Mouse (Mus musculus): Measurements from ENCODE around the gene Amy1. TPM values are rescaled to one million over a fixed set of nuclear protein-coding genes. Genes with fewer than 3 reads are reported as not detected.
"Not testable (repeated sequence)": the region's sequence is repeated elsewhere in the genome, so short reads cannot be mapped to it uniquely, and the experiment has no call there.

Gene Amy1
- polyA plus RNA-seq, 1 experiment from 2014 or later, result 4.0 TPM

- no peak overlapping the region for H3K27ac ChIP-seq (ENCODE audit: low read depth, low read length)
- no peak overlapping the region for H3K9ac ChIP-seq (ENCODE audit: low read length)
- no peaks in the 10 kb centered on the region for H3K36me3 ChIP-seq (ENCODE audit: control insufficient read depth, insufficient read depth, low read length)
- 75% methylated on average over 4 of the region's 4 CpGs for WGBS
- ATAC-seq (ENCODE audit: low FRiP score) (no peak), DNase-seq (ENCODE audit: low spot score, missing footprints) (no peak)
- no peaks in the 10 kb centered on the region for H3K27me3 ChIP-seq (ENCODE audit: control insufficient read depth, insufficient read depth, low read length)
- H3K9me3 ChIP-seq (ENCODE audit: control insufficient read depth, low read length), result no peaks in the 10 kb centered on the region
- H3K4me3 ChIP-seq (ENCODE audit: low read depth, low read length), result no peak overlapping the region
- no peaks in the 10 kb centered on the region for H3K4me1 ChIP-seq (ENCODE audit: control insufficient read depth, insufficient read depth, low read length)
- no peak overlapping the region for H3K4me2 ChIP-seq
These were observed 31.9 kb downstream of the Amy1 start for GRCm38 (mm10) chr3:113574578-113574977.

DNA sequence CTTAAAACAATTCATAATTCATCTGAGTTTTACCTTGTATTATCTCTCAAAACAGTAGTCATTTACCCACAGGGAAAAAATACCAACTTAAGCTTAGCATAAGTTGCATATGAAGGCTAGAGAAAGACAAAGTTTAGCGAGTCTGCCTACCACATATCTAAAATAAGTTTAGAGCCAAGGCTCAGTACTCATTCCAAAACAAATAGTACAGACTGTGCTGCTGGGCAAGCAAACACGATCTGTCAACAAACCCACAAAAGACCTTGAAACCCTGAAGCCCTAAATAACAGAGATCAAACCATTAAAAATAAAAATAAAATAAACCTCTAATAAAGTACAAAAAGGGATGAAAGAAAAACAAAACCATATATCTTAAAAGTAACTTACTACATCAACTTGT is 32.4 kb downstream of the Amy1 start:
- Histone ChIP-seq H3K9ac (ENCODE audit: low read length) (no peak overlapping the region), H3K27ac (ENCODE audit: low read depth, low read length) (no peak overlapping the region), H3K4me3 (ENCODE audit: low read depth, low read length) (no peak overlapping the region), H3K4me2 (no peak overlapping the region), H3K9me3 (ENCODE audit: control insufficient read depth, low read length) (no peaks in the 10 kb centered on the region), H3K27me3 (ENCODE audit: control insufficient read depth, insufficient read depth, low read length) (no peaks in the 10 kb centered on the region), H3K36me3 (ENCODE audit: control insufficient read depth, insufficient read depth, low read length) (no peaks in the 10 kb centered on the region), H3K4me1 (ENCODE audit: control insufficient read depth, insufficient read depth, low read length) (no peaks in the 10 kb centered on the region)
- 87% methylated on average over 2 of the region's 2 CpGs for WGBS
- DNase-seq (ENCODE audit: low spot score, missing footprints) (no peak), ATAC-seq (ENCODE audit: low FRiP score) (no peak)

- no peak overlapping the region for H3K27ac ChIP-seq (ENCODE audit: low read depth, low read length)
- H3K4me3 ChIP-seq (ENCODE audit: low read depth, low read length), result no peak overlapping the region
- ATAC-seq (ENCODE audit: low FRiP score), result no peak
- H3K4me2 ChIP-seq, result no peak overlapping the region
- H3K27me3 ChIP-seq (ENCODE audit: control insufficient read depth, insufficient read depth, low read length), result no peaks in the 10 kb centered on the region
- H3K36me3 ChIP-seq (ENCODE audit: control insufficient read depth, insufficient read depth, low read length), result no peaks in the 10 kb centered on the region
- H3K4me1 ChIP-seq (ENCODE audit: control insufficient read depth, insufficient read depth, low read length), result no peaks in the 10 kb centered on the region
- H3K9ac ChIP-seq (ENCODE audit: low read length), result no peak overlapping the region
- WGBS, result 86% methylated on average over 3 of the region's 3 CpGs
- no peaks in the 10 kb centered on the region for H3K9me3 ChIP-seq (ENCODE audit: control insufficient read depth, low read length)
- no peak for DNase-seq (ENCODE audit: low spot score, missing footprints)
These were observed 34.3 kb downstream of the Amy1 start for GRCm38 (mm10) chr3:113572158-113572557.

GRCm38 (mm10) chr3:113539692-113540091 is 66.8 kb downstream of the Amy1 start:
- Histone ChIP-seq H3K27ac (ENCODE audit: low read depth, low read length) (no peak overlapping the region), H3K9me3 (ENCODE audit: control insufficient read depth, low read length) (no peaks in the 10 kb centered on the region), H3K9ac (ENCODE audit: low read length) (no peak overlapping the region), H3K36me3 (ENCODE audit: control insufficient read depth, insufficient read depth, low read length) (no peaks in the 10 kb centered on the region), H3K27me3 (ENCODE audit: control insufficient read depth, insufficient read depth, low read length) (no peaks in the 10 kb centered on the region), H3K4me1 (ENCODE audit: control insufficient read depth, insufficient read depth, low read length) (no peaks in the 10 kb centered on the region), H3K4me3 (ENCODE audit: low read depth, low read length) (no peak overlapping the region), H3K4me2 (no peak overlapping the region)
- DNase-seq (ENCODE audit: low spot score, missing footprints), result no peak
- ATAC-seq (ENCODE audit: low FRiP score), result no peak

DNA sequence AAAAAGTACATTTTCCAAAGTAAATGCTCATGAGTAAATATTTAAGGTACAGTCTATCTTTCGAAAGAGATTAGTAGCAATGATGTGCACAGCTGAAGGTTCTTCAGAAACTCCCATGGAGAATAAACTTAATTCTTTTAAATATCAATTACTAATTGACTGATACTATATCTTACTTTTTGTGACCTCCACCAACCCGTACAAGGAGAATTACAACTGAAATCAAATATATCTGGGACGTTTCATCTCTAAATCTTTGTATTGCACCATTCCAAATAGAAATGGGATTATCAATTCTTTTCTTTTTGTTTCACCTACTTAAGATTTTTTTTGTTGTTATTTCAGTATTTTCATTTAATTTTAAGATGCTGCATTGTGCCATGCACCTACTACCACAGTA is 74.2 kb downstream of the Amy1 start, which contains the start of gene Amy2a1:
Gene Amy2a1, minus strand, starts transcription at position 101 of the 400 bp plus-strand sequence.
- H3K4me3 ChIP-seq (ENCODE audit: low read depth, low read length); H3K4me2 ChIP-seq; H3K9me3 ChIP-seq (ENCODE audit: control insufficient read depth, low read length); H3K27ac ChIP-seq (ENCODE audit: low read depth, low read length); H3K9ac ChIP-seq (ENCODE audit: low read length); H3K36me3 ChIP-seq (ENCODE audit: control insufficient read depth, insufficient read depth, low read length); H3K27me3 ChIP-seq (ENCODE audit: control insufficient read depth, insufficient read depth, low read length); ATAC-seq (ENCODE audit: low FRiP score); DNase-seq (ENCODE audit: low spot score, missing footprints); H3K4me1 ChIP-seq (ENCODE audit: control insufficient read depth, insufficient read depth, low read length): not testable (repeated sequence)
- 92% methylated on average over 2 of the region's 3 CpGs for WGBS

Other genes with a start within 250 kb of the Amy1 start
- gene Amy2a1, start 74.3 kb downstream of the Amy1 start, polyA plus RNA-seq (2014; fragmentation: Nextera tagmentation; extraction: Ambion mirVana), result not detected in 2 replicates
- gene Rnpc3, start 23.4 kb upstream of the Amy1 start, polyA plus RNA-seq (2014; fragmentation: Nextera tagmentation; extraction: Ambion mirVana), result 60.0 and 66.7 TPM in 2 replicates

All from midbrain, embryonic 11.5 days (tissue).